Mouse (Mus musculus): ENCODE data around the gene H2-DMb1.

Gene H2-DMb1

DNA sequence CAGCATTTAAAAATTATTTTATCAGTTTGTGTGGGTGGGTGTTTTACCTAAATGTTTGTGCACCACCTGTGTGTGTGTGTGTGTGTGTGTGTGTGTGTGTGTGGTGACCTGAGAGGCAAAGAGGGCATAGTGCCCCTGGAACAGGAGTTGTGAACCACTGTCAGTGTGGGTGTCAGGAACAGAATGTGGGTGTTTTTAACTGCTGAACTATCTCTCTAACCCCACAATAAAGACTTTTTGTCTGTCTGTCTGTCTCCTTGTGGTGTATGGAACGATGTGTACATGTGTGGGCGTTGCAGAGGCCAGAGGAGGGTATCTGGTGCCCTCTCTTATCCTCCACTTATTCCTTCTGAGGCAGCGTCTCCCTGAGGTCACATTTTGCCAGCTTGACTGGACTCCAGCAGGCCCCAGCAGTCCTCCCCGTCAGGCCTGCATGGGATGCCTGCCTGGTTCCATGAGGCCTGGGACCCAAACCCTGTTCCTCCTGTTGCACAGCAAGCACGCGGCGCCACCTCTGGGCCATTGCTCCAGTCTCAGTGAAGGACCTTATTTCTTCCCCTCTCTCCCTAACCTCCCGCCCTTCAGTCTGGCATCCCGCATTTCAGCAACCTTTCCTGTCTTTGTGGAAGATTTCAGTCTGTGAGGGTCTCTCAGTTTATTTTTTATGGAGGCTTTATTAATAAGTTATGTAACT is 11.5 kb downstream of the H2-DMb1 start:
- DNase-seq, result no peak

DNA sequence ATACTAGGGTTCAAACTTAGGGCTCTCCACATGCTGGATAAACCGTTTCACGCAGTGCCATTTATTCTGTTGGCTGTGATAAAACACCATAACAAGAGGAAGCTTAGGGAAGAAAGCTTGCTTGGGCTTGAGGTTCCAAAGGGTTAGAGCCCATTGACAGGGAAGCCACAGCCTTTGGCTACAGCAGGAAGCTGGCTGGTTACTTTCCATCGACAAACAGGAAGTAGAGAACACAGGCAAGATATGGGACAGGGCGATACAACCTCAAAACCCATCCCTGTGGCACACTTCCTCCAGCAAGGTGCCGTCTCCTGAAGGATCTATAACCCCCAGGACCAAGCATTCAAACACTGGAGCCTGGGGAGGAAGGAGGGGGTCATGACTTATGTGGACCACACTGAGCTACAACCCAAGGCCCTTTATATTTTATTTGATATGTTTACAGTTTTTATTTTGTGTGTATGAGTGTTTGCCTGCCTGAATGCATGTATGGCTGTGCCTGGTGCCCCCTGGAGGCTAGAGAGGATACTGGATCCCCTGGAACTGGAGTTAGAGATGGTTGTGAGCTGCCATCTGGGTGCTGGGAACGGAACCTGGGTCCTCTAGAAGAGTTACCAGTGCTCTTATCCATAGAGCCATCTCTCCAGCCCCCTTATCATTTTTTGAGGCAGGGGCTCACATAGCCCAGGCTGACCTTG is 12.3 kb downstream of the H2-DMb1 start:
- no peak for DNase-seq

DNA sequence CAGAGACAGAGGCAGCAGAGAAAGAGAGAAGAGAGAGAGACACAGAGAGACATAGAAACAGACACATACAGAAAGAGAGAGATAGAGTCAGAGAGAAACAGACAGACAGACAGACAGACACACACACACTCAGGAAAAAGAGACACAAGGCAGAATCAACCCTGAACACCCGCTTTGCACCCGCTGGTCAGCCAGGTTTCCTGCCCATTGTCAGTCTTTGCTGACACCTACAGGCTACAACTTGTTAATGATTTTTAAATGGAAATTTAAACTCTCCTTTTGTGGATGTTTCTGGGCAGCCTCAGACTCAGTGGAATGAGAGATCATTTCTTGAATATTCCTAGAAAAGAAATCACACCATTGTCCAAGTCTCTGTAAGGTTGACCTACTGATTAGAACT is 16.4 kb downstream of the H2-DMb1 start:
- peak; percentile 65 for DNase-seq

DNA sequence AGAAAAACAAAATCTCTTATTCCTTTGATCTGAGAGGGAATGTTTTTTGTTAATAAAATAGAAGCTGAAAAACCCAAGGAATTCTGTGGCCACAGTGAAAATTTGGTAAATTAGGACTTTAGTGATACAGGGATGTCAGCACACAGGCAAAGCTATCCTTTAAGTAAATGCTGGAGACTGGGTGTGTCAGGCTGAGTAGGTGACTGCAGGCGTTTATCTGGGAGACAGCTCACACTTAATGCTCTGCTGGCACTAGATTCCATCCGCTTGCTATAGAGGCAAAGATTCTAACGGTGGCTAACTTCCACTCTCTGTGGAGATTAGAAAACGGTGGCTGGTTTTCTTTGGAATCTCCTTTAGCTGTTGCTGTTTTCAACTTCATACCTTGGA is 17.6 kb downstream of the H2-DMb1 start:
- DNase-seq, result no peak

DNA sequence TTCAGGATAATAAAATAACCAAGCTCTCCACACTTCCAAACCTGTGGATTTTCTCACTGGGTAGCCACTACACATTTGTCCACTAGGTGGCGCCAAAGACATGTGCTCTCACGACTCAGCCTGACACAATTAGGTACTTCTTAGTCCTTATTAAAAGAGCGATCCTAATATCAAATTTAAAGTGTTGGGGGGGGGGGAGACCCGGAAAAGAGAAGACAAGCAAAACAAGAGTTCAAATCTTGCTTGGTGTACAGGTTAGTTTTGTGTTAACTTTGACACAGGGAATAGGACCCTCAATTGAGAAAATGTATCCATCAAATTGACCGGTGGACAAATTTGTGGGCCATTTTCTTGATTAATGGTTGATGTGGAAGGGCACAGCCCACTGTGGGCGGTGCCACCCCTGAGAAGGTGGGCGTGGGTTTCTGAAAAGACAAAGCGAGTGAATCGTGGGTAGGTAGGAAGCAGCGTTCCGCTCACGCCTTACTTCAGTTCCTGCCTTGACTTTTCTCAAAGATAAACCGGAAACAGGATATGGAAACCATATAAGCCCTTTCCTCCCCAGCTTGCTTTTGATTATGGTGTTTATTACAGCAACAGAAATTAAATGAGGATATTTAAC is 18.1 kb downstream of the H2-DMb1 start:
- peak; percentile 80 for DNase-seq

DNA sequence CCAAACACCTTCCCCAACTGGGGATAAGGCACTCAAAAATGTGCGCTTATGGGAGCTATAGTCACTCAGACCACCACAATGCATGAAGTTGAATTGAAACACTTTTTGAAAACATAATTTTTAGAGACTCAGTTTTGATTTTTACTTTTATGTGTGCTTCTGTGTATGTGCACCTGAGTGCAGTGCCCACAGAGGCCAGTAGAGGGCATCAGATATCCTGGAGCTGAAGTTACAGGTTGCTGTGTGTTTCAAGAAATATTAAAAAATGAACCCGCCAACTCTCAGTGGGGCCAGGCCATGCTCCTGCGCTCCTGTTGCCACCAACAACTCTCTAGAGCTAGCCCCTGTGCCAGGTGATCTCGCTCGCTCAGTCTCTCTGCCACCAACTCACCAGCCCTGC is 19.7 kb downstream of the H2-DMb1 start:
- no peak for DNase-seq

DNA sequence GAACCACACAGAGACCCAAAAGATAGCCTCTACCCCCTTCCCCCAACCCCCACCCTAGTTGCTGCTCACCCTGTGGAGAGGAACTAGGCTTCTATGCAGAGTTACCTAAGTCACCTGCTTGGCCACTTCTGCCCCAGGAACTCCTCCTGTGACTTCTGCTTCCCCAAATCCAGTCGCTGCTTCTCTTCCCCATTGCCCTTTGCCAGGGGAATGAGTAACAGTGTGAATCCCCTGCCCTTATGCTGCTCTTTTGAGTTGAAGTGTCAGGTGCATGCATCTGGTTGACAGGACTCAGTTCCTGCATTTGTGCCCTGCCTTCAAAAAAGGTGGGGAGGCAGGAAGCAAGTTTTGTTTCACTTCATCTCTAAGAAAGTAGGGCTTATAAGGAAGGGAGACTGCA is 21.2 kb downstream of the H2-DMb1 start:
- DNase-seq, result no peak

DNA sequence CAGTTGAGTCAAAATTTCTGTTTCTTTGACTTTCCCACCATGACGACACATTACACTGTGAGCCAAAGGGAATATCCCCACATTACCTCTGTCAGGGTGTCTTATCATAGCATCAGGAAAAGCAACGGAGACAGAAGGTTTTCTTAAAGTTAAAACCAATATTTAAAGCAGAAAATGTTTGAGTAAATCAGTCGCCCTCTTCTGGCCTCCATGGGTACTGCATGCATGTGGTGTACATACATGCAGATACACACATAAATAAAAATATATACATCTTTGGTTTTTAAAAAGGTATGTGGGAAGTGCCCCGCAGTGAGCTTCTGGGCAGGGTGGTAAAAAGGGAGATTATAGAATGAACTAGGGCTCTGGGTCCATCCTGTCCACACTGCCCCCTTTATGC is 24.3 kb downstream of the H2-DMb1 start:
- no peak for DNase-seq

DNA sequence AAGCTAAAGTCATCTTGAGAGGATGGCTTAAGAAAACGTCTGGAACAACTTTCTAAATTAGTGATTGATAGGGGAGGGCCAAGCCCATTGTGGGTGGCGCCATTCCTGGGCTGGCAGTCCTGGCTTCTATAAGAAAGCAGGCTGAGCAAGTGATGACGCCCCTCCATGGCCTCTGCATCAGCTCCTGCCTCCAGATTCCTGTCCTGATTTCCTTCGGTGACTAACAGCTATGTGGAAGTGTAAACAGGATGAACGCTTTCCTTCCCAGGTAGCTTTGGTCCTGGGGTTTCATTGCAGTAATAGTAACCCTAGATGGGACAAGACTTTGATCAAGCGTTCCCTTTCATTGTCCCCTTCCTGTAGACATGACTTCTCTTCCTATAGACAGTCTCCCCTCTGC is 26.1 kb downstream of the H2-DMb1 start:
- DNase-seq, result no peak

DNA sequence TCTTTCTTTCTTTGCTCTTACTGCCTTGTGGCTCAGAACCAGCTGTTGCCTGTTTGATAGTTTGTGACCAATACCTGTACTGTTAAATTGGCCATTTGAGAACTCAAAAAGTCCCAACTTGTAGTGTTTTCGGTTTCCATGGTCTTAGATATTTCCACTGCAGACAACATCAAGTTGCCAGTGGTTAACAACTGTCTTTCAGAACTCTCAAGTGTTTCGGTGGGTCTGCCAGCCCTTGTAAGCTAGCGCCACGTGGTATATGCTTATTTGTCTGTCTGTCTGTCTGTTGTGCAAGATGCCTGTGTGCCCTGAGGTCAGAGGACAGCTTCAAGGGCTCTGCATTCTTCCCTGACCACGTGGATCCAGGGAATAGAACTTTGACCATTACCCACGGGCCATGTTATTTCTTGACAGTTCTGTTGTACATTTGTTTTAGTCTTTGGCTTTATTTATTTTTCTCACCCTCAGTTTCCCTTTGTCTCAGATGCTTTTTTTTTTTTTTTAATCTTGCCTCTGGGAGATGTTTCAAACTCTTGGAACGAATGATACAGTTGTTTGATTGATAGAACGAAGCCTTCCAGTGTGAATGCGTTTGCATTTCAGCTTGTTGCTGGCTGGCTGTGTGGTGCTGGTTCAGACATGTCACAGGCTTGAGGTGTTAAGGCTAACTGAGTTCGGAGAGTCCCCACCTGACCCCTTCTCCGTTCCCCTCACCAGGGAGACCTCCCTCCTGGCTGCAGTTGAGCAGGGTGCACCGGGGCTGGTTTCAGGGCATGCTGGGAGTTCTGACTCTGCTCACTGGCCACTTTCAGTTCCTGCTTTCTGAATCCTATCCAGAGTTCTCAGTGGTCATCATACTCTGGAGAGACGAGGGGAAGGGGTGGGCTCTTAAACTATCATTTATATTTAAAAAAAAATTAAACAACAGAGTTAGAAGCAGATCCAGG is 27.3 kb downstream of the H2-DMb1 start:
- DNase-seq, result no peak

DNA sequence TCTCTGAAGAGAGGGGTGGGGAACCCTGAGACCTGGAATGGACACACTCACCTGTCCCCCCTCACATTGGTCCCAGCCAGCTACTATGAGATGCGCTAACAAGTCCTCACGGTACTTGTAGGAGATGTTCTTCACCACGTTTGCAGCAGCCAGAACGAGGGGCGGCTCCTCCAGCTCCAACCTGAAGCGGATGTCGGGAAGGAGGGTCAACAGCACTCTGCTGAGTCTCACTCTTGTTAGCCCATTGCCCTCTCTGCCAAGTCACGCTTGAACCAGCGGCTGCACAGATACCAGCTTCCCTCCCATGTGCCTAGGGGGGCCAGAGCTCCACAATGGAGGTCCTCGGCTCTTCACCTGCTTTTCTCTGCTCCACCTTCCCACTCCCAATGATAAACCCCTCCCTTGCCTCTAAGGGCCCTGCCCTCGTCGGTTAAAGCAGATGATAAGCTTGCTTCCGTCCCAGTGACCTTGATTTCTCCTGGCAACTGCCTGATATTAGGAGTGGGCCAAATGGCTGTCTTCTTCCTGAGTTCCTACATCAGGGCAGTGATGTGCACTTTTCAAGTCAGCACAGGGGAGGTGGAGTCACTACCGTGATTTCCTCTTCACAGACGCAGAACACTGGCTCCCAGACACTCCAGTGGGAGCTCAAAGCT is 30.8 kb downstream of the H2-DMb1 start:
- DNase-seq, result no peak

DNA sequence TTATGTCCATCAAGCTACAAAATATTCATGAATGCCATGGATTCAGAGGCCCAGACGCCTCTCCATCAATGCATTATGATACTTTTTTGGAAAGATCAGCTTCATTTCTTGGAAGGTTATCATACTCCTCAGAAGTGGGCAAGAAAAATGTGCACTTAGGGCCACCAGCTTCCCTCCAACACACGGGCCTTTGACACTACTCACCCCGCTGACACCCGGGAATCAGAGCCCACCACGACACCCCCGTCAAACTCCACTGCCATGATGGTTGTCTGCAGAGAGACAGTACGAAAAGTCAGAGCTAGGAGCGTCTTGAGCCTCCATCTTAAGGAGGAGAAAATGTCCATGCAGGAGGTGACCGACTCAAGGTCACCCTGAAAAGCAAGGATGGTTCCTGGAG is 32.7 kb downstream of the H2-DMb1 start:
- no peak for DNase-seq

DNA sequence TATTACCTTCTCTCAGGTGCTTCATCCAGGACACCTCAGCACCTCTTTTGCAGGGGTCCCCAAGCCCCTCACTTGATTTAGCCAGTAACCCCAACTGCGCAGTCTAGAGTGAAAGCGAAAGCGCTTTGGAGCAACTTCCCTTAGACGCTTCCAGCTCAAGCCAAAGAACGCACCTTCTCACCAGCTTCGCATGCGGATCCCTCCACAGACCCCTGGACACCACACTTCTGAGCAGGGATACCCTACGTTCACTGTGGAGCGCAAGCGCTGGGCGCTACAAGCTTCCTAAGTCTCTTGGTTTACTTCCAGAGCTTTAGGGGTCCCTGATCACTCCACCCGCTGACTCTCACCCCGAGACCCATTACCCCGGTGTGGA is 34.0 kb downstream of the H2-DMb1 start:
- DNase-seq, result no peak

DNA sequence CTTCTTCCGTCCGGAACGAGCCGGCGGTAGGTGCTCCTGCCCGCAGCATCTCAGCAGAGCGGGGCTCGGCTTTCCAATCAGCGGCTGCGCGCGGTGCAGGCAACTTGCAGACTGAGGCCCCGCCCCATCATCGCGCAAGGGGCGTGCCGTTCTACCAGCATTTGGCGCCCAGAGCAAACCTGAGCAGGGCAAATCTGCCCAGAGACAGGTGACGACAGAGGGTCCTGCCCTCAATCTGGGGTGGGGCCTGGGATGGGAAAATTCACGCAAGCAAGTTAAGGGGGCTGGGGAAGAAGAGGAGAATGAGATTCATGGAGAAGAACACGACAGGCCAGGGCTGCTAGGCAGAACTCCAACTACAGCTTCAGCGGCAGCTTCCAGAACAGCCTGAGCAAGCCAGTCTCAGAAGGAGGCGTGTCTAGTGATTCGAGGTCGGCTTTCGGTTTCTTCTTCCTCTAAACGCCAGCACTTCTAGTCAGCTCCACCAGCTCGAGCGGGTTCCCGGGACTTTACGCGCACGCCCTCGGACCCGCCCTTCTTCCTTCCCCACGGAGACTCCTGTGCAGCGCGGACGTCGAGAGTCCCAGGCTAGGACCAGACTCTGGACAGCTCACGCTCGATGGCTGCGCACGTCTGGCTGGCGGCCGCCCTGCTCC is 34.5 kb downstream of the H2-DMb1 start, which contains the start of the genes Tap1 and Psmb9:
Gene Tap1, plus strand, starts transcription at position 293 of the 656 bp plus-strand sequence.
Gene Psmb9, minus strand, starts transcription at position 504 of the 656 bp plus-strand sequence.
- peak; percentile 92 for DNase-seq

DNA sequence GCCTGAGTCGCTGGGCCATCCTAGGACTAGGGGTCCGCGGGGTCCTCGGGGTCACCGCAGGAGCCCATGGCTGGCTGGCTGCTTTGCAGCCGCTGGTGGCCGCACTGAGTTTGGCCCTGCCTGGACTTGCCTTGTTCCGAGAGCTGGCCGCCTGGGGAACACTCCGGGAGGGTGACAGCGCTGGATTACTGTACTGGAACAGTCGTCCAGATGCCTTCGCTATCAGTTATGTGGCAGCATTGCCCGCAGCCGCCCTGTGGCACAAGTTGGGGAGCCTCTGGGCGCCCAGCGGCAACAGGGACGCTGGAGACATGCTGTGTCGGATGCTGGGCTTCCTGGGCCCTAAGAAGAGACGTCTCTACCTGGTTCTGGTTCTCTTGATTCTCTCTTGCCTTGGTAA is 35.1 kb downstream of the H2-DMb1 start:
- no peak for DNase-seq

DNA sequence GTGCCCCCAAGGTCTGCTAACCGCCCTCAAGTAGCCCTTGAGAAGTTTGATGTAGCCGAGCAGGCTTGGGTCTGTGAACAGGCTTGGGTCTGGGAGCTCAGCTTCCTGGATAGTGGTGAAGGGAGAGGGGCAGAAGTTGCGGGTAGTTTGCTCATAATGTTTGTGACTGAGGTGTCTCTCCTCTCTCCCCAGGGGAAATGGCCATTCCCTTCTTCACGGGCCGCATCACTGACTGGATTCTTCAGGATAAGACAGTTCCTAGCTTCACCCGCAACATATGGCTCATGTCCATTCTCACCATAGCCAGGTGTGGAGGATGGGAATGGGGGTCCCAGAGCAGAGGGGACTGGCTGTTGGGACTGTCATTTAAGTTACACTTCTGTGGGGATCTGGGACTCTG is 36.1 kb downstream of the H2-DMb1 start:
- DNase-seq, result no peak

DNA sequence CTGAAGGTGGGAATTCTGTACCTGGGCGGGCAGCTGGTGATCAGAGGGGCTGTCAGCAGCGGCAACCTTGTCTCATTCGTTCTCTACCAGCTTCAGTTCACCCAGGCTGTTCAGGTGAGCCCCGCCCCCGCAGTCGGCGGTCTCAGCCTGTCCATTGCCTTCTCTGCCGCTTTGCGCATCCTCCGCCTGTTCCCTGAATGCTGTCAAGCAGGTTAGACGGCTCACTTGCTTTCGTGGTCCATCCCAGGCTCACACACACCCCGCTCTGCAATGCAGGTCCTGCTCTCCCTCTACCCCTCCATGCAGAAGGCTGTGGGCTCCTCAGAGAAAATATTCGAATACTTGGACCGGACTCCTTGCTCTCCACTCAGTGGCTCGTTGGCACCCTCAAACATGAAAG is 40.0 kb downstream of the H2-DMb1 start:
- DNase-seq, result no peak

DNA sequence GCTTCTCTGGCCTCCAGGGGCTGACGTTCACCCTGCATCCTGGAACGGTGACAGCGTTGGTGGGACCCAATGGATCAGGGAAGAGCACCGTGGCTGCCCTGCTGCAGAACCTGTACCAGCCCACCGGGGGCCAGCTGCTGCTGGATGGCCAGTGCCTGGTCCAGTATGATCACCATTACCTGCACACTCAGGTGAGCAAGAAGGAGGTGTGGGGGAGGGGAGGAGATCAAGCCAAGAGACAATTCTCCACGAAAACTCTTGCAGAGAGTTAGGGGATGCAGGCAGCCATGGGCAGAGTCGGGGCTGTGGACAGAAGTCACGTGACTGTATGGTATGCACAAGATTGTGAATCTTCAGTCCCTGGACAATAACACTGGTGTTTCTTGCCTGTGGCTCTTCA is 40.6 kb downstream of the H2-DMb1 start:
- DNase-seq, result no peak

DNA sequence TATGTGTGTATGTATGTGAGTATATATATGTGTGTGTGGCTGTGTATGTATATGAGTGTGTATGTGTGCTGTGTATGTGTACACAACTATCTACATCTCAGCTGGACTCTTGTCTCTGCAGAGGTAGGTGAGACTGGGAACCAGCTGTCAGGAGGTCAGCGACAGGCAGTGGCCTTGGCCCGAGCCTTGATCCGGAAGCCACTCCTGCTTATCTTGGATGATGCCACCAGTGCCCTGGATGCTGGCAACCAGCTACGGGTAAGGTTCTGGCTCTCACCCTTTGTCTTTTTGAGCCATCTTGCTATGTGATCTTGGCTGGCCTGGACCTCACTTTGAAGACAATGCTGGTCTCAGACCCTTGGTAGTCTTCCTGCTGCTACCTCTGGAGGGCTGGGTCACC is 41.9 kb downstream of the H2-DMb1 start:
- DNase-seq, result no peak

DNA sequence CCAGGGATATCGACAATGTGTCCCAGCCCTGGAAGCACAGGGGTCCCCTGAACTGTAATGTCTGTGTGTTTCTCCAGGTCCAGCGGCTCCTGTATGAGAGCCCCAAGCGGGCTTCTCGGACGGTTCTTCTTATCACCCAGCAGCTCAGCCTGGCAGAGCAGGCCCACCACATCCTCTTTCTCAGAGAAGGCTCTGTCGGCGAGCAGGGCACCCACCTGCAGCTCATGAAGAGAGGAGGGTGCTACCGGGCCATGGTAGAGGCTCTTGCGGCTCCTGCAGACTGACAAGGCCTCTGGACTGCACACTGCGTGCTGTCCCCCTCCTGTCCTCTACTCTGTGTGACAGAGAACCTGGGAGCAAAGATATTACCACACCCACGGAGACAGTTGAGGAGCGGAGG is 43.6 kb downstream of the H2-DMb1 start:
- no peak for DNase-seq

DNA sequence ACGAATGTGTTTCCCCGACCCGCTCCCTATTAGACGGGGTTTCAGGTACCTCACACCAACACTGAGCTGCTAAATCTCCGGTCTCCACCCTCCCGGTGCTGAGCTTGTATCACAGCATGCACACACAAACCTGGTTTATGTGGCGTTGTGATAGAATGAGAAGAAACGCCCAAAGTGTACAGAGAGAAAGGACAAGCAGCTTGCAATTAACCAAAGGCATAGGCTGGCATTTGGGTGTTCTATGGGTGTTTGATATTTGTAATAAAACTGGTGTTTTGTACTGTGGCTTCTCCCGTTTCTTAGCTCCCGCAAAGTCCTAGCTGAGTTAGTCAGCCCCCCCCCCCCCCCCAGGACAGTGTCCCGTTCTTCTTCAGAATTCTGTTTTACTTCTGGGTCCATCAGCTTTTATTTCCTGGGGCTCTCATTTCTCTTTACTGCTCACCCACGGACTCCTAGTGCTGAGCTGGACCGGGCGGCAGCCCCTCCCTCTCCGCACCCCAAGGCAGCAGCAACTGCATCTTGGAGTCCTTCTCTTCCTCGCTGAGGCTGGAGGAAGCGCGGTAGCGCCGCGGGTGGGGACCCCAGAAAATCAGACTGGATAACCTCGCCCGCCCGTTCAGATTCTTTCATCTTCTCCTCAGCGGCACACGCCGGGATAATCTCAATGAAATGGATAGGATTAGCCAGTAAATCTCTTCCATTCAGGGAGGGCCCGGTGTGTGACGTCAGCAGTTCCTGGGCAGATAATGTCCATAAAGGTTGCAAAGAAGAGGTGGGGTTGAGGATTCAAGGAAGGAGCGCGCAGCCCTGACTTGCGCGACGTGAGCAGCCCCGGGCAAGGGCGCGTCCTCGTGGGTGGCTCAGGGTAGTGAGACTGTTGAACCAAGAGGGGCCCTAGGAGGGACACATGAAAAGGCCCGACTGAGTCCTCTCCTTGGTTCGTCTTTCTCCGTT is 44.3 kb downstream of the H2-DMb1 start, which contains the start of gene Psmb8:
Gene Psmb8, plus strand, starts transcription at position 781 of the 954 bp plus-strand sequence.
- DNase-seq, result peak; percentile 91

All from retina, postnatal 1 day (tissue).